Mouse (Mus musculus) fibroblast of lung, adult 2 months (primary cell): ENCODE measurements around the gene Gm3233.
"Not testable (repeated sequence)": the region's sequence is repeated elsewhere in the genome, so short reads cannot be mapped to it uniquely, and the experiment has no call there.

Experiments
- DNase-seq: peaks from one replicate; pipeline ENCODE4 v3.0.0-alpha.2; 2011; ENCODE audit warnings: low read depth

Gm3233 gene

GRCm38 (mm10) chr10:77759582-77759981 lies at the start of gene Gm3233:
Gene Gm3233 (minus strand): TSS chr10:77759682.
- DNase-seq: not testable (repeated sequence)

GRCm38 (mm10) chr10:77804095-77804494 lies 44.6 kb upstream of the Gm3233 start:
- DNase-seq: no peak

- no peak for DNase-seq
Measured at GRCm38 (mm10) chr10:77798921-77799508, 39.5 kb upstream of the Gm3233 start, which contains the start of gene Gm19668. Gene Gm19668 (minus strand): TSS chr10:77799133.

GRCm38 (mm10) chr10:77798164-77798920 lies 38.9 kb upstream of the Gm3233 start:
- not testable (repeated sequence) for DNase-seq

GRCm38 (mm10) chr10:77797677-77798076 lies 38.2 kb upstream of the Gm3233 start:
- DNase-seq: no peak

- no peak for DNase-seq
Measured at GRCm38 (mm10) chr10:77794976-77795375, 35.5 kb upstream of the Gm3233 start, which contains the start of gene Gm9639. Gene Gm9639 (minus strand): TSS chr10:77795076.

GRCm38 (mm10) chr10:77788621-77789020 lies 29.1 kb upstream of the Gm3233 start:
- no peak for DNase-seq

GRCm38 (mm10) chr10:77787876-77788275 lies 28.4 kb upstream of the Gm3233 start, which contains the start of gene Gm7137:
Gene Gm7137 (minus strand): TSS chr10:77788200.
- not testable (repeated sequence) for DNase-seq

GRCm38 (mm10) chr10:77783396-77783795 lies 23.9 kb upstream of the Gm3233 start:
- not testable (repeated sequence) for DNase-seq

GRCm38 (mm10) chr10:77782442-77782841 lies 23.0 kb upstream of the Gm3233 start, which contains the start of gene Gm3250:
Gene Gm3250 (minus strand): TSS chr10:77782542.
- DNase-seq: not testable (repeated sequence)

GRCm38 (mm10) chr10:77776844-77777243 lies 17.4 kb upstream of the Gm3233 start, which contains the start of gene Gm7138:
Gene Gm7138 (minus strand): TSS chr10:77776944.
- not testable (repeated sequence) for DNase-seq

- not testable (repeated sequence) for DNase-seq
Measured at GRCm38 (mm10) chr10:77772142-77772541, 12.7 kb upstream of the Gm3233 start.

GRCm38 (mm10) chr10:77771225-77771624 lies 11.7 kb upstream of the Gm3233 start, which contains the start of gene Gm3238:
Gene Gm3238 (minus strand): TSS chr10:77771325.
- not testable (repeated sequence) for DNase-seq

GRCm38 (mm10) chr10:77769727-77770126 lies 10.2 kb upstream of the Gm3233 start:
- no peak for DNase-seq

GRCm38 (mm10) chr10:77753448-77753847 lies 6.0 kb downstream of the Gm3233 start:
- no peak for DNase-seq

- not testable (repeated sequence) for DNase-seq
Measured at GRCm38 (mm10) chr10:77752312-77752711, 7.2 kb downstream of the Gm3233 start.

GRCm38 (mm10) chr10:77751254-77751653 lies 8.2 kb downstream of the Gm3233 start, which contains the start of gene Gm9736:
Gene Gm9736 (minus strand): TSS chr10:77751354.
- DNase-seq: not testable (repeated sequence)

- not testable (repeated sequence) for DNase-seq
Measured at GRCm38 (mm10) chr10:77750686-77751085, 8.8 kb downstream of the Gm3233 start.

- not testable (repeated sequence) for DNase-seq
Measured at GRCm38 (mm10) chr10:77741924-77742688, 17.4 kb downstream of the Gm3233 start, which contains the start of gene Gm18596. Gene Gm18596 (minus strand): TSS chr10:77742638.

GRCm38 (mm10) chr10:77738929-77739328 lies 20.6 kb downstream of the Gm3233 start:
- DNase-seq: no peak

- DNase-seq: no peak
Measured at GRCm38 (mm10) chr10:77735928-77736327, 23.6 kb downstream of the Gm3233 start.

- DNase-seq: no peak
Measured at GRCm38 (mm10) chr10:77729241-77729640, 30.2 kb downstream of the Gm3233 start.
